Mouse (Mus musculus) heart, embryonic 14.5 days (tissue): ENCODE results near the gene Golga3. TPM values are rescaled to one million over a fixed set of nuclear protein-coding genes. Genes with fewer than 3 reads are reported as not detected.

Source experiments
- ATAC-seq: fragments of 200-750 bp; cut with Nextera tagmentation; 2 replicates; pipeline ENCODE4 v1.8.0; 2017; ENCODE audit warnings: low read depth, moderate TSS enrichment; ENCODE audit not compliant: insufficient number of reproducible peaks, insufficient read depth, low FRiP score
- H3K27ac ChIP-seq, 2 experiments: fragments of 200-500 bp in 1 of 2; fragments of 300-500 bp in 1 of 2; sonication (generic) in 1 of 2; replicated peaks in 1 of 2; 2 replicates each; pipeline ENCODE4 v1.5.1; 2012 to 2014; ENCODE audit warnings: low read depth in 2 of 2, low read length in 2 of 2, control low read depth in 1 of 2, mild to moderate bottlenecking in 1 of 2, mixed read lengths in 1 of 2; ENCODE audit not compliant: control insufficient read depth in 1 of 2, insufficient read depth in 1 of 2
- H3K27me3 ChIP-seq: fragments of 300-500 bp; sonication (generic); 2 replicates; pipeline ENCODE4 v1.6.1; 2014; ENCODE audit warnings: mild to moderate bottlenecking, low read length, control low read depth; ENCODE audit not compliant: control insufficient read depth, insufficient read depth
- H3K36me3 ChIP-seq: fragments of 300-500 bp; sonication (generic); 2 replicates; pipeline ENCODE4 v1.6.1; 2014; ENCODE audit warnings: mild to moderate bottlenecking, control low read depth, low read length, mixed read lengths; ENCODE audit not compliant: control insufficient read depth, insufficient read depth
- H3K4me1 ChIP-seq, 2 experiments: fragments of 200-500 bp in 1 of 2; fragments of 300-500 bp in 1 of 2; sonication (generic) in 1 of 2; 2 replicates each; pipeline ENCODE4 v1.6.1; 2012 to 2014; ENCODE audit warnings: low read length in 2 of 2, control low read depth in 1 of 2, mixed read lengths in 1 of 2; ENCODE audit not compliant: control insufficient read depth in 2 of 2, insufficient read depth in 2 of 2
- H3K4me2 ChIP-seq: fragments of 300-500 bp; sonication (generic); 2 replicates; pipeline ENCODE4 v1.6.1; 2014; ENCODE audit warnings: mild to moderate bottlenecking, low read length
- H3K4me3 ChIP-seq, 2 experiments: fragments of 200-500 bp in 1 of 2; fragments of 300-500 bp in 1 of 2; sonication (generic) in 1 of 2; 2 replicates each; pipeline ENCODE4 v1.5.1; 2012 to 2014; ENCODE audit warnings: low read length in 2 of 2, mild to moderate bottlenecking in 2 of 2, control low read depth in 1 of 2, low read depth in 1 of 2, moderate library complexity in 1 of 2; ENCODE audit not compliant: control insufficient read depth in 1 of 2, insufficient read depth in 1 of 2
- H3K9ac ChIP-seq: fragments of 300-500 bp; sonication (generic); 2 replicates; pipeline ENCODE4 v1.6.1; 2014; ENCODE audit warnings: mild to moderate bottlenecking, low read length
- H3K9me3 ChIP-seq: fragments of 300-500 bp; sonication (generic); 2 replicates; pipeline ENCODE4 v1.6.1; 2016; ENCODE audit warnings: low read length, control low read depth; ENCODE audit not compliant: control insufficient read depth
- WGBS: fragments of 180-500 bp; shearing (Covaris S2); extraction: QIAGEN DNeasy Blood & Tissue Kit; methylation state at CpG from one replicate; pipeline ENCODE4 v1.1.7; 2014; 5-methylcytosine and 5-hydroxymethylcytosine counted together
- polyA plus RNA-seq: library from polyadenylated mRNA; unstranded; fragments of >200 nt; fragmentation: Nextera tagmentation; extraction: Ambion mirVana; gene quantifications from 2 replicates; pipeline ENCODE4 v1.2.1, GENCODE M21; 2014

The Golga3 gene
- polyA plus RNA-seq, 1 experiment from 2014 or later, result 18.7 TPM

DNA sequence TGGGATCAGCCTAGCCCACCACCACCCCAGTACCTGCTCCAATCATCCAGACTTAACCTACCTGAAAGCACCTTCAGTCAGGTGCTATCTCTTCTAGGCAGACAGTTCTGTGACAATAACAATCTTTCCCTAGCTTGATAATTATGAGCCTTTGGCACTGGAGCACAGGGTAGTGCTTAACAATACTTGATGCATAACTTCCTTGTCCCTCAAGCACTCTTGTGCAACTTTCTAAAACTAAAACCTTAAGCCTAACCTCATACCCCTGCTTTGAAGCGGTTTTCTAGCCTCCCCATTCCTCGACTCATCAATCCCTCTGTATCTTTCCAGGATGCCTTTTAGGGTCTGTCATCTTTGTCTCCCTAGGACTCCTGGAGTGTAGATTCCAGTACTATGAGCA lies 98.3 kb downstream of the Golga3 start:
- Histone ChIP-seq H3K9me3 (no peaks in the 10 kb centered on the region), H3K4me1 (no peaks in the 10 kb centered on the region), H3K9ac (no peak overlapping the region), H3K27me3 (no peaks in the 10 kb centered on the region), H3K36me3 (no peaks in the 10 kb centered on the region), H3K4me2 (no peak overlapping the region), H3K27ac (no peak overlapping the region), H3K4me3 (no peak overlapping the region)
- no peak for ATAC-seq
- WGBS, result 57% methylated on average over 2 of the region's 2 CpGs

Other genes starting within 250 kb of the Golga3 start
- gene Zfp932, start 180.2 kb upstream of the Golga3 start, polyA plus RNA-seq, result 10.6 and 12.1 TPM in 2 replicates
- 1.3 and 3.9 TPM in 2 replicates for gene Gm17655, start 104.2 kb upstream of the Golga3 start, polyA plus RNA-seq
- 0.11 and 0.16 TPM in 2 replicates for gene Gm35315, start 82.3 kb upstream of the Golga3 start, polyA plus RNA-seq
- gene Plcxd1, start 76.7 kb upstream of the Golga3 start, polyA plus RNA-seq, result 0.23 and 0.30 TPM in 2 replicates
- gene Gtpbp6, start 68.5 kb upstream of the Golga3 start, polyA plus RNA-seq, result 15.9 and 22.0 TPM in 2 replicates
- gene Zfp605, start 66.6 kb upstream of the Golga3 start, polyA plus RNA-seq, result 2.4 and 2.7 TPM in 2 replicates
- 29.7 and 32.5 TPM in 2 replicates for gene Chfr, start 40.9 kb upstream of the Golga3 start, polyA plus RNA-seq
- 25.4 and 27.3 TPM in 2 replicates for gene Ankle2, start 54.3 kb downstream of the Golga3 start, polyA plus RNA-seq
- gene Pgam5, start 93.2 kb downstream of the Golga3 start, polyA plus RNA-seq, result 56.3 and 58.3 TPM in 2 replicates
- gene Pxmp2, start 109.5 kb downstream of the Golga3 start, polyA plus RNA-seq, result 14.6 and 19.4 TPM in 2 replicates
- 16.1 and 19.6 TPM in 2 replicates for gene Pole, start 109.6 kb downstream of the Golga3 start, polyA plus RNA-seq
- not detected in 2 replicates for gene P2rx2, start 166.5 kb downstream of the Golga3 start, polyA plus RNA-seq
- not detected in 2 replicates for gene Lrcol1, start 168.0 kb downstream of the Golga3 start, polyA plus RNA-seq